Mouse (Mus musculus) adrenal gland, postnatal 36 days (tissue): Measurements from ENCODE around the gene Gstm1. TPM values are rescaled to one million over a fixed set of nuclear protein-coding genes. Genes with fewer than 3 reads are reported as not detected.
"Not testable (repeated sequence)": the region's sequence is repeated elsewhere in the genome, so short reads cannot be mapped to it uniquely, and the experiment has no call there.

ENCODE experiments used
- DNase-seq, 2 experiments: peaks; one replicate each; pipeline ENCODE4 v3.0.0; 2021; ENCODE audit warnings: mixed read lengths in 1 of 2
- total RNA-seq, 2 experiments: library from RNA; stranded (reverse); gene quantifications; 2 replicates each; pipeline ENCODE4 v1.2.3; 2021

Gene Gstm1
- total RNA-seq, 2 experiments from 2014 or later: 325 to 425 TPM

- not testable (repeated sequence) for DNase-seq
These were observed 1.3 kb downstream of the Gstm1 start for GRCm38 (mm10) chr3:108016468-108016867.

- no peak for DNase-seq
These were observed 2.8 kb downstream of the Gstm1 start for GRCm38 (mm10) chr3:108014974-108015346.

- DNase-seq: no peak
These were observed 3.4 kb downstream of the Gstm1 start for GRCm38 (mm10) chr3:108014098-108014973.

GRCm38 (mm10) chr3:108013331-108013871 is 4.4 kb downstream of the Gstm1 start:
- DNase-seq: peak; percentile 80 to 83

- DNase-seq: no peak
These were observed 6.2 kb downstream of the Gstm1 start for GRCm38 (mm10) chr3:108011558-108011957.

- peak; percentile 62 to 67 for DNase-seq
These were observed 7.5 kb downstream of the Gstm1 start for GRCm38 (mm10) chr3:108010286-108010685.

- DNase-seq: no peak
These were observed 15.8 kb downstream of the Gstm1 start for GRCm38 (mm10) chr3:108002021-108002420.

- DNase-seq: no peak
These were observed 18.3 kb downstream of the Gstm1 start for GRCm38 (mm10) chr3:107999491-107999890.

GRCm38 (mm10) chr3:107998591-107998990 is 19.2 kb downstream of the Gstm1 start:
- DNase-seq: peak in 1 of 2 experiments; percentile 27

- DNase-seq: no peak
These were observed 21.2 kb downstream of the Gstm1 start for GRCm38 (mm10) chr3:107996576-107996975.

GRCm38 (mm10) chr3:107995974-107996373 is 21.8 kb downstream of the Gstm1 start:
- not testable (repeated sequence) for DNase-seq

- peak; percentile 64 to 71 for DNase-seq
These were observed 31.7 kb downstream of the Gstm1 start, which contains the start of gene Gstm2 for GRCm38 (mm10) chr3:107986041-107986562. Gstm2 (minus strand) TSS chr3:107986453.

GRCm38 (mm10) chr3:107985141-107985540 is 32.6 kb downstream of the Gstm1 start:
- DNase-seq: not testable (repeated sequence)

GRCm38 (mm10) chr3:107984471-107984870 is 33.3 kb downstream of the Gstm1 start:
- DNase-seq: peak; percentile 27 to 46

- DNase-seq: no peak
These were observed 34.0 kb downstream of the Gstm1 start for GRCm38 (mm10) chr3:107983771-107984170.

GRCm38 (mm10) chr3:107982726-107983125 is 35.0 kb downstream of the Gstm1 start:
- DNase-seq: peak; percentile 51 to 67

GRCm38 (mm10) chr3:107981261-107981660 is 36.5 kb downstream of the Gstm1 start:
- DNase-seq: no peak

GRCm38 (mm10) chr3:107977691-107978090 is 40.1 kb downstream of the Gstm1 start:
- no peak for DNase-seq

GRCm38 (mm10) chr3:107974237-107974636 is 43.5 kb downstream of the Gstm1 start:
- DNase-seq: no peak

GRCm38 (mm10) chr3:107972070-107972469 is 45.7 kb downstream of the Gstm1 start:
- DNase-seq: no peak

- not testable (repeated sequence) for DNase-seq
These were observed 46.7 kb downstream of the Gstm1 start for GRCm38 (mm10) chr3:107971101-107971500.

- peak in 1 of 2 experiments; percentile 39 for DNase-seq
These were observed 48.9 kb downstream of the Gstm1 start, which contains the start of gene Gstm3 for GRCm38 (mm10) chr3:107968724-107969395. Gstm3 (minus strand) TSS chr3:107969283.
